Mouse (Mus musculus) adrenal gland, postnatal 25 days (tissue): ENCODE measurements around the gene A130010J15Rik. TPM values are rescaled to one million over a fixed set of nuclear protein-coding genes. Genes with fewer than 3 reads are reported as not detected.

Source experiments
- DNase-seq: peaks from one replicate; pipeline ENCODE4 v3.0.0; 2021; ENCODE audit warnings: mixed read lengths
- total RNA-seq: library from RNA; stranded (reverse); gene quantifications from 2 replicates; pipeline ENCODE4 v1.2.3, GENCODE M21; 2021

The A130010J15Rik gene
- total RNA-seq, 1 experiment from 2014 or later: 4.9 TPM

GRCm38 (mm10) chr1:193200640-193201382 is 33.0 kb downstream of the A130010J15Rik start:
- DNase-seq: no peak

GRCm38 (mm10) chr1:193201383-193201778 is 33.5 kb downstream of the A130010J15Rik start, which contains the start of gene Traf3ip3:
Traf3ip3 (minus strand) TSS chr1:193201703.
- no peak for DNase-seq

GRCm38 (mm10) chr1:193203821-193204220 is 36.0 kb downstream of the A130010J15Rik start:
- DNase-seq: no peak

DNA sequence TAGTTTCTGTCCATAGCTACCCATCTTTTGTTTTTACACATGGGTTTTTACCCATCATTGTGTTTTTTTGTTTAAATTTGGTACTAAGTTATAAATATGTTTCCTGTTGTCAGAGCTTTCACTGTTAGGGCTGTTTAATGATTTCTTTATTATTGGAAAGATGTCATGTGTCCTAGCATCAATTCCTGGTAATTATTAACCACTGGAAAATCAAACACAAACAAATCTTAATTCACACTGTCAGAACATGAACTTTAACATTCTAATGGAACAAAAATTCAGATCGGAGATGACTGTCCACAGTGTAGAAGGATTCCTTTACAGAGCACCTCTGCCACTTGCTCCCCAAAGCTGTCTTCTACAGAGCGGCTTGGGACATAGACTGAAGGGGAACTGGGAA is 37.6 kb downstream of the A130010J15Rik start:
- DNase-seq: no peak

- no peak for DNase-seq
These were observed 39.7 kb downstream of the A130010J15Rik start, which contains the start of gene Lamb3 for GRCm38 (mm10) chr1:193207503-193207902. Lamb3 (plus strand) TSS chr1:193207699.

DNA sequence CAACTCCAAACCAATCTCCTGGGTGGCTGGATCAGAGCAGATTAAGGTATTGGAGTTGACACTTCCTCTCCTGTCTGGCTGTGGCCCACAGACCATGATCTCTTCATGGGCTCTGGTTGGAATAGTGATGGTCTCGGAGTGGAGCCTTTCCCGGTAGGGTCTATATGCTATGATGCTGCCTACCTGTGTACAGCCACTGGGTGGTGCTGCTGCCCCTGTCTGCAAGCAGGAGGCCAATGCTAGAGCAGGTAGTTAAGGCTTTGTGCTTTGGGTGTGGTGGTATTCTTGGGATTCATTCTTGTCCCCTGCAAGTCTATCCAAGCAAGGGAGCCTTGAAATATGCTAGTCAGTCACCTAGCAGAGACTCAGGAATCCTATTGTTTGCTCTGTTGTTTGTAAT is 40.3 kb downstream of the A130010J15Rik start:
- DNase-seq: peak; percentile 40

GRCm38 (mm10) chr1:193211371-193211770 is 43.5 kb downstream of the A130010J15Rik start:
- DNase-seq: no peak

GRCm38 (mm10) chr1:193214053-193214452 is 46.2 kb downstream of the A130010J15Rik start:
- no peak for DNase-seq

GRCm38 (mm10) chr1:193216000-193216399 is 48.2 kb downstream of the A130010J15Rik start:
- DNase-seq: no peak

- DNase-seq: no peak
These were observed 52.6 kb downstream of the A130010J15Rik start for GRCm38 (mm10) chr1:193220408-193220807.

DNA sequence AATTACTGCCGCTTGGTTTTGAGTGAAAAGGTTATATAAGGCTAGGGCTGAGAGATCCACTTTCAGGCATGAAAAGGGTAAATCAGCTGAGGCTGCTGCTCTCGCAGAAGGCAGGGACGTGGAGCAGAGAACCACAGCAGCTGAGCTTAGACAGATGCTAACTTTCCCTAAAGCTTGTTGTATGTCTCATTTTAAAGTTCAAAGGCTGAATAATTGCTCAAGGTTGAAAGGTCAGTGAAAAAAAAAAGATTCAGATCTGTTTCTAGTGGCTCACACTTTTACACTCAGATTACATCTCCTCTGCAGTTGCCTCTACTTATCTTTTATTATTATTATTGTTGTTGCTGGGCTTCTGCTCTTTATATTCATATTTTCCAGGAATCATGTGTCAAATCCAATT is 57.7 kb downstream of the A130010J15Rik start:
- no peak for DNase-seq

- DNase-seq: no peak
These were observed 58.3 kb downstream of the A130010J15Rik start for GRCm38 (mm10) chr1:193226114-193226513.

GRCm38 (mm10) chr1:193226724-193227522 is 59.1 kb downstream of the A130010J15Rik start:
- no peak for DNase-seq

Other genes with a start within 250 kb of the A130010J15Rik start
- 8.8 and 12.8 TPM in 2 replicates for gene Syt14, start 132.3 kb upstream of the A130010J15Rik start, total RNA-seq
- 23.3 and 23.4 TPM in 2 replicates for gene Diexf, start 37.8 kb upstream of the A130010J15Rik start, total RNA-seq
- gene Irf6, start 14.9 kb upstream of the A130010J15Rik start, total RNA-seq: 0.18 and 0.38 TPM in 2 replicates
- 1.5 and 3.4 TPM in 2 replicates for gene Traf3ip3, start 33.7 kb downstream of the A130010J15Rik start, total RNA-seq
- gene Lamb3, start 39.7 kb downstream of the A130010J15Rik start, total RNA-seq: 0.76 and 2.3 TPM in 2 replicates
- 71.0 and 74.2 TPM in 2 replicates for gene Hsd11b1, start 96.0 kb downstream of the A130010J15Rik start, total RNA-seq
- gene G0s2, start 105.2 kb downstream of the A130010J15Rik start, total RNA-seq: 62.3 and 98.6 TPM in 2 replicates
- gene Camk1g, start 202.3 kb downstream of the A130010J15Rik start, total RNA-seq: 0.12 TPM in 1 of 2 replicates, not detected in the other